Mouse (Mus musculus) small intestine, adult 10 weeks (tissue): ENCODE measurements around the gene Zfp771. TPM values are rescaled to one million over a fixed set of nuclear protein-coding genes. Genes with fewer than 3 reads are reported as not detected.

Experiments
- polyA plus RNA-seq: library from polyadenylated mRNA; stranded (reverse); fragments of 350-450 nt; fragmentation: Illumina TruSeq; extraction: RNeasy Lipid Tissue Mini Kit (QIAGEN cat#74804); gene quantifications from one replicate; pipeline ENCODE4 v1.2.3, GENCODE M21; 2014; ENCODE audit warnings: low replicate concordance

The Zfp771 gene
- polyA plus RNA-seq, result not detected

DNA sequence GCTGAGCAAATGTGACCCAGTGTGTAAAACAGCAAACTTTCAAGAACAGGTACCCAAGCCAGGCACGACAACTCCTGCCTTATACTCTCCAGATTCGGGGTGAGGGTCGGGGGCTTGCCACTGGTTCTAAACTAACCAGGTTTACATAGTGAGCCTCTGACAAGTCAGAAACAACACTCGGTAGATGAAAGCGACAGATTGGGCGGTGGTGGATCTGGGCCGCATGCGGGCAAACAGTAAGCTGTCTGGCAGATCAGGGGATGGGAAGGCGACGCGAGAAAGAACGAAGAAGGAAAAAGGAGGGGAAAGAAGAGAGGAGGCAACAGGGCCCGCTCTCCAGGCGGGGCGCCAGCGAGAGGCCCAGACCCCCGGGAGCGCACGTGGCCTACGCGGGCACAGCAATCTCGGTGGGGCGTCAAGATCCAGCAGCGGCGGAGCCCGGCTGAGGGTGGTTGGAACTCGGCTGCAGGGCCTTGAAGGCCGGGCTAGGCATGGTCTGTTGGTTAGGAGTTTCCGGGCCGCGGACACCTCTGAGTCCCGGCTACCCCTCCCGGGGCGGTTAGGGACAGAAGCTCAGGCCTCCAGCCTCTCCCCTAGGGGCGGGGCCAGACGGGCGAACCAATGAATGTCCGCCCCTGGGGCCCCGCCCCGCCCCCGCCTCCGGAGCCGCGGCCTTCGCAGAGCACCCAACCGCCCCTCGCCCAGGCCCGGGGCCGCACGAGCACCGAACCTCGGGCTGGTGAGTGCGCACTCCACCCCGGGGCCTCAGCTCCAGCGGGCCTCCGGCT lies at the start of gene Zfp771:
Gene Zfp771, plus strand, starts transcription at position 405 of the 788 bp plus-strand sequence.

GRCm38 (mm10) chr7:127195544-127196295 lies 48.4 kb upstream of the Zfp771 start, which contains the start of gene Cd2bp2:
Cd2bp2 (minus strand) TSS chr7:127196050.

GRCm38 (mm10) chr7:127208295-127208552 lies 35.9 kb upstream of the Zfp771 start, which contains the start of gene Tbc1d10b:
Tbc1d10b (minus strand) TSS chr7:127208468.

DNA sequence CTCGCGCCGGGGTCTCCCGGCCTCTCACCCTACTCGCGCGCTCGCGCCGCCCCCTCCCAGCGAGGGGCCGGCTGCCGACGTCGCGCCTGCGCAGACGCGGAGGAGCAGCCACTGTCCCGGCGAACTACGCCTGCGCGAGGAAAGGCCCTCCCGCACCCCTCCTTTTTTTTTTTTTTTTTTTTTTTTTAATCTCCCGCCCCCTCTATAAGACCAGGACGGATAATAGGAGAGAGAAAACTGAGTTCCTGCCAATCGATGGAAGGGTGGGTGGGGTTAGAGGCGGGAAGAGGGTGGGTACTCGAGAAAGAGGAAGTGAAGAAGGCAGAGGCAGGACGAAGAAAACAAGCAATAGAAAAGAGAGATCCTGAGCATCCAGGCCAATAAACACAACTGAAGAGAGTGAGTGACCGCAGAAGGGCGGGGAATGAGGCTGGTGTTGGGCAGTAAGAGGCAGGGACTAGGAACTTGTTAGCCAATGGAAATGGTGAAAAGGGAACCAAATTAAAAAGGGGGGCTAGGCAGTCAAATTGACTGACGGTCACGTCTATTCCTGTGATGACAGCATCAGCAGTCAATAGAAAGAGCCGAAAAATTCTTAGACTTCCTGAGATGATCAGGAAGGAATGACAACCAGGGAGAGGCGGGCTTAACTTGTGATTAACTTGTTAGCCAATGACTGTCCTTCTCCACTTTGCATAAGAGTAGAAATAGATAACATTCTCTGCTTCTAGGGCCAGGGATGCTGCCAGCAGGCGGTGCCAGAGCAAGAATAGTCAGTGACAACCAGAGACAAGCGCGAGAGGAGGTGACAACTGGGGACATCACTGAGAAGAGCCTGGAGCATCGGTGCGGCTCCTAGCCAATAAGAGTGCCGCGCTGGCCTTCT lies 35.3 kb upstream of the Zfp771 start, which contains the start of gene Mylpf:
Gene Mylpf, plus strand, starts transcription at position 338 of the 886 bp plus-strand sequence.

DNA sequence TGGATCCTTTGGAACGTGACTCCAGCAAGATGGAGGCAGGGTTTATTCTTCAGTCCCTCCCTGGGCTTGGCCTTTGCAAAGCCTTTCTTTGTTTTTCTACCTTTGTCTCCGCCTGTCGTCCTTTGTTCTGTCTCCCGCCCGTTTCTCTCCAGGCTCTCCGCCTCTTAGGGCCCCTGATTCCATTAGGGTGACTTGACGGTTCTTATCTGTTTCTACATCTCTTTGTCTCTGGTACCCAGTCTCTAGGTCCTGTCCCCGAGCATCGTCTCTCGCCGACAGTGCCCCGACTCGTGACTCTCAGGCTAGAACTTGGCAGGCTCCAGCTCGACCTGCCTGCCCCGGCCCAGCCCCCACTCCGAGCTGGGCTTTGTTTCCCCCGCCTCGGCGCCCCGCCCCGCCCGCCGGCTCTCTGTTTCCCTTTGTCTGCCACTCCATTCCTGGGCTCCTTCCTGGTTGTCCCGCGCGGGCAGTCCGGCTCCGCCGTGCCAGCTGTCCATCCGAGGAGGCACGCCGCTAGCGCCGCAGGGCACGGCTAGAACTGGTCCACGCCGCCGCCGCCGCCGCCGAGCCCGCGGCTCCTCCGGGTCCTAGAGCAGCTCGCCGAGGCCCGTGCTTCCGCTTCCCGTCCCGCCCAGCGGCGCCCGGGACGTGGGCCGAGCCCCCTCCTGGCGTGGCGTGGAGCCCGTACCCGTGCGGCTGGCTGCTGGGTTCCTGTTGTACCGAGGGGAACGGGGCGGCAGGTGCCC lies 11.3 kb upstream of the Zfp771 start, which contains the start of the genes Zfp553 and Sept1:
Gene Zfp553, plus strand, starts transcription at position 440 of the 746 bp plus-strand sequence.
Gene Sept1, minus strand, starts transcription at position 509 of the 746 bp plus-strand sequence.

DNA sequence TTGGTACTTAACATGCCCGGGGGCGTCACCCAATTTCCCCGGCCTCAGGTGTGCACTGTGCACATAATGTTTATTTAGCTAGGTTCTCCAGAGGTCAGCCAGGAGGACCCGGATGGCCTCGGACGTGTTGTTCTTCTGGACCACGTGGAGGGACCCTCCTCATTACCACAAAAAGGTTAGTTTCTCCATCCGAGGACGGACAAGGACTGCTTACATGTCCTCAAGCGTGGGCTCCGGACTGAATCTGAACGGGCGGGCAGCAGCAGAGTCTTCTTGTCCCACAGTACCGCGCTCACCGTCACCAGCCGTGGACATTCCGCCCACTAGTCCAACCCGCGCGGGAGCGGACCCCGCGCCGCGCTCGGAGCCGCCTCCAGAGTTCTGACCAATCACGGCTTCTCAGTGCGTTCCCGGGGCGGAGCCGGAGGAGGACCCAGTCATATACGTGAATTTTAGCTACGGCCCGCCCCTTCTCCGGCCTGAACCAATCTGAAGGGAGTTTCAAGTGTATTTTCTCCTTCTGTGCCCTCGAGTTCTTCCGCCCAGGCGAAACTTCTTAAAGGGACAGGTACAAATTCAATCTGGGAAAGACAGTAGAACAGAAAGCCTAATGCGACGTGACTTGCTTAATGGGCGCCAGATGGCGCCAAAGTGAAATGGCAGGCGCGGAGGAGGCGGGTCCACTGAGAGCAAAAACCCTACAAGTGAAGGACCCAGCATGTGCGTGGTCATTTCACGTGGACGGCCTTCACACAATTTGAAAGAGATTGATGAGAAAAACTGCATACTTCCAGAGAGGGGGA lies 16.4 kb downstream of the Zfp771 start, which contains the start of gene Dctpp1:
Gene Dctpp1, minus strand, starts transcription at position 401 of the 803 bp plus-strand sequence.

DNA sequence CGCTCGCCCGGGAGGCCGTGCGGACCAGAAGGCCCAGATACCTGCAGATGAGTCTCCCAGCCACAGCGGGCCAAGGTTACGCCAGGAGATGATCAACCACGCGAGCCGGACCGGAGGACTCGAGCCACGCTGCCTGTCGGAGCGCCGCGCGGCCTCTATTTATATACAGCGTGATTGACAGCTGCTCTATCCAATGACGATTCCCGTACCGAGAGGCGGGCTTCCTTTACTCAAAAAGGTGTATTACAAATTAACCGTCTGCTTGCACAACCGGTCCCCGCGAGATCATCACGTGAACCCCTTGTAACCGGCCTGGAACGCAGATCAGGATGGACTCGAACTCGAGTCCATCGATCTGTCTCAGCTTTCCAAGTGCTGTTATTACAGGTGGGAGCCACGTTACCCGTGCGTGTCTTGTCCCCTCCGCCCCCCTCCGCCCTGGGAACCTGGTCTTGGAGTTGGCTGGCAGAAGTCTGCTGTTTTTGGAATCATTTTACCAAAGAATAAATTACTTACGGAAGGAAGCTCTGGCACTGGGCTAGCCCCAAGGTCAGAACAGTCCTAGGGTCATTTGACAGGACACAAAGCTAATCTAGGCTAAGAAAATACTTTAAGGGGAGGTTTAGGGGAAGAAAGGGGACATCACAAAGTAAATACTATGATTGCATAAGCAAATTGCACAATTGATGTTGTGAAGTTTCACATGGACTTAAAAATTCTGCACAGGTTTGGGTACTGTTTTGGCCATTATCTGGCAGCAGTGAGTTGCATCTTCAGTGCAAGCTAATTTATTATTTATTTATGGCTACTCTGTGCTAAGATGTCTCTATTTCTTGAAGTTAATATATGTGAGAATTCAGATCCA lies 30.1 kb downstream of the Zfp771 start, which contains the start of gene Sephs2:
Gene Sephs2, minus strand, starts transcription at position 131 of the 865 bp plus-strand sequence.

GRCm38 (mm10) chr7:127296098-127296497 lies 52.0 kb downstream of the Zfp771 start, which contains the start of gene Itgal:
Itgal (plus strand) TSS chr7:127296260.

Other genes with a start within 250 kb of the Zfp771 start
- 0.74 TPM for gene Mvp, start 229.7 kb upstream of the Zfp771 start, polyA plus RNA-seq
- not detected for gene Pagr1b, start 227.8 kb upstream of the Zfp771 start, polyA plus RNA-seq
- gene Pagr1a, start 226.9 kb upstream of the Zfp771 start, polyA plus RNA-seq, result not detected
- gene Gm42742, start 223.2 kb upstream of the Zfp771 start, polyA plus RNA-seq, result 0.52 TPM
- gene Prrt2, start 223.1 kb upstream of the Zfp771 start, polyA plus RNA-seq, result not detected
- gene Maz, start 217.2 kb upstream of the Zfp771 start, polyA plus RNA-seq, result 13.0 TPM
- 0.97 TPM for gene Kif22, start 201.8 kb upstream of the Zfp771 start, polyA plus RNA-seq
- 380 TPM for gene Zg16, start 156.9 kb upstream of the Zfp771 start, polyA plus RNA-seq
- gene AI467606, start 152.9 kb upstream of the Zfp771 start, polyA plus RNA-seq, result 1.6 TPM
- 0.48 TPM for gene Qprt, start 122.0 kb upstream of the Zfp771 start, polyA plus RNA-seq
- 0.89 TPM for gene Spn, start 106.5 kb upstream of the Zfp771 start, polyA plus RNA-seq
- gene Cd2bp2, start 48.2 kb upstream of the Zfp771 start, polyA plus RNA-seq, result 9.1 TPM
- 3.0 TPM for gene Tbc1d10b, start 35.8 kb upstream of the Zfp771 start, polyA plus RNA-seq
- not detected for gene Mylpf, start 35.4 kb upstream of the Zfp771 start, polyA plus RNA-seq
- 0.63 TPM for gene Zfp553, start 11.2 kb upstream of the Zfp771 start, polyA plus RNA-seq
- 1.5 TPM for gene Sept1, start 11.1 kb upstream of the Zfp771 start, polyA plus RNA-seq
- 0.78 TPM for gene Dctpp1, start 16.4 kb downstream of the Zfp771 start, polyA plus RNA-seq
- 171 TPM for gene Sephs2, start 29.8 kb downstream of the Zfp771 start, polyA plus RNA-seq
- 1.3 TPM for gene Itgal, start 52.0 kb downstream of the Zfp771 start, polyA plus RNA-seq
- 2.2 TPM for gene Zfp768, start 101.3 kb downstream of the Zfp771 start, polyA plus RNA-seq
- gene Zfp747, start 131.8 kb downstream of the Zfp771 start, polyA plus RNA-seq, result 5.3 TPM
- 2.9 TPM for gene 9130019O22Rik, start 142.9 kb downstream of the Zfp771 start, polyA plus RNA-seq
- gene E430018J23Rik, start 149.4 kb downstream of the Zfp771 start, polyA plus RNA-seq, result 1.2 TPM
- 3.5 TPM for gene Zfp764, start 162.5 kb downstream of the Zfp771 start, polyA plus RNA-seq
- 2.5 TPM for gene Zfp688, start 177.8 kb downstream of the Zfp771 start, polyA plus RNA-seq
- 0.97 TPM for gene Zfp689, start 204.9 kb downstream of the Zfp771 start, polyA plus RNA-seq
- 29.5 TPM for gene Prr14, start 215.3 kb downstream of the Zfp771 start, polyA plus RNA-seq
- 5.9 TPM for gene Fbrs, start 234.9 kb downstream of the Zfp771 start, polyA plus RNA-seq